Comparison of ENCODE assay signal across 24 mouse cellular contexts in genomic region chr16:23471551-23471950, GRCm38 (mm10). TPM values are rescaled to one million over a fixed set of nuclear protein-coding genes. Genes with fewer than 3 reads are reported as not detected.
DNase-seq lines count a peak whose midpoint lies in the region; ATAC-seq lines count a peak whose summit lies in the region.
"Had no signal": no experiment of that assay in that cellular context is flagged by ENCODE, and none has a peak within 500 bp of the region (broad histone marks: within the 10 kb centered on the region; RNA-seq: fewer than 3 reads in every experiment).

No protein-coding gene starts in this region.

- H3K9ac ChIP-seq in hindbrain, embryonic 13.5 days = no peak overlapping the region
- H3K9ac ChIP-seq: embryonic facial prominence, embryonic 13.5 days; embryonic facial prominence, embryonic 15.5 days; forebrain, embryonic 12.5 days had no signal

- H3K4me3 ChIP-seq in hindbrain, embryonic 13.5 days = no peak overlapping the region
- H3K4me3 ChIP-seq: embryonic facial prominence, embryonic 13.5 days; embryonic facial prominence, embryonic 15.5 days; erythroblast, embryonic 14.5 days; forebrain, embryonic 10.5 days; forebrain, embryonic 12.5 days had no signal

- no peak overlapping the region for H3K27ac ChIP-seq in hindbrain, embryonic 13.5 days
- H3K27ac ChIP-seq: embryonic facial prominence, embryonic 13.5 days; embryonic facial prominence, embryonic 15.5 days; forebrain, embryonic 10.5 days; forebrain, embryonic 12.5 days had no signal

- no peaks in the 10 kb centered on the region for H3K4me1 ChIP-seq in hindbrain, embryonic 13.5 days (replicated peaks)
- H3K4me1 ChIP-seq: embryonic facial prominence, embryonic 13.5 days; embryonic facial prominence, embryonic 15.5 days; forebrain, embryonic 10.5 days; forebrain, embryonic 12.5 days had no signal

- no peak for ATAC-seq in hindbrain, embryonic 13.5 days (ENCODE audit: low FRiP score)
- ATAC-seq: forebrain, embryonic 14.5 days; forebrain, embryonic 16.5 days had no signal

- peaks cover 39% of the 10 kb centered on the region for H3K36me3 ChIP-seq in hindbrain, embryonic 13.5 days
- H3K36me3 ChIP-seq: embryonic facial prominence, embryonic 13.5 days; embryonic facial prominence, embryonic 15.5 days; forebrain, embryonic 10.5 days had no signal

- H3K9me3 ChIP-seq in hindbrain, embryonic 13.5 days = no peaks in the 10 kb centered on the region
- H3K9me3 ChIP-seq: embryonic facial prominence, embryonic 13.5 days; embryonic facial prominence, embryonic 15.5 days; forebrain, embryonic 10.5 days; forebrain, embryonic 12.5 days had no signal

- 92% methylated on average over 6 of the region's 6 CpGs for WGBS in hindbrain, embryonic 13.5 days

- H3K4me2 ChIP-seq in hindbrain, embryonic 13.5 days = no peak overlapping the region
- H3K4me2 ChIP-seq: embryonic facial prominence, embryonic 13.5 days; embryonic facial prominence, embryonic 15.5 days; forebrain, embryonic 12.5 days had no signal

- DNase-seq in adrenal gland, adult 8-10 months = peak; percentile 76
- peak; percentile 51 for DNase-seq in adrenal gland, postnatal 10 days
- DNase-seq in adrenal gland, postnatal 25 days = peak; percentile 17
- no peak for DNase-seq in frontal cortex, postnatal 14 days (ENCODE audit: low spot score in 2 of 2)
- DNase-seq in kidney, postnatal 25 days = no peak
- DNase-seq: cerebellum, adult 11-12 months; cerebellum, adult 2 months; cerebellum, adult 9-11 months; cerebellum, postnatal 14 days; cerebellum, postnatal 36 days; embryo, embryonic 11 days had no signal

- no peaks in the 10 kb centered on the region for H3K27me3 ChIP-seq in hindbrain, embryonic 13.5 days
- H3K27me3 ChIP-seq: embryonic facial prominence, embryonic 13.5 days; embryonic facial prominence, embryonic 15.5 days; forebrain, embryonic 12.5 days had no signal

RNA-seq across cellular contexts. Expression of gene Rtp1, which starts 42.6 kb away (rescaled TPM):
- total RNA-seq in adrenal gland, adult 8-10 months (2022) = not detected
- total RNA-seq in adrenal gland, postnatal 10 days (2021) = not detected
- total RNA-seq in adrenal gland, postnatal 25 days (2021) = not detected in 2 replicates
- 0.10 and 0.12 TPM in 2 replicates for polyA plus RNA-seq in hindbrain, embryonic 13.5 days (2015; fragmentation: Nextera tagmentation; extraction: Ambion mirVana)
- total RNA-seq: common myeloid progenitor, adult 5-6 weeks; ES-E14; MEL had no signal
- polyA plus RNA-seq: C2C12; embryonic facial prominence, embryonic 11.5 days; erythroblast, embryonic 14.5 days; forebrain, embryonic 10.5 days; forebrain, embryonic 16.5 days had no signal

RNA-seq across cellular contexts. Expression of gene Rtp4, which starts 48.5 kb away (rescaled TPM):
- 10 to 100 TPM in 2 of 4 experiments, 1 to 10 TPM in 2; 8.4 to 11.8 (median 9.9) TPM for total RNA-seq in adrenal gland, adult 8-10 months (2022)
- 1 to 10 TPM; 4.6 to 7.2 TPM for total RNA-seq in adrenal gland, postnatal 10 days (2021)
- 9.7 and 15.2 TPM in 2 replicates for total RNA-seq in adrenal gland, postnatal 25 days (2021)
- polyA plus RNA-seq in hindbrain, embryonic 13.5 days (2015; fragmentation: Nextera tagmentation; extraction: Ambion mirVana) = 3.2 and 3.8 TPM in 2 replicates
- total RNA-seq: MEL had no signal

RNA-seq across cellular contexts. Expression of gene Masp1, which starts 49.1 kb away (rescaled TPM):
- total RNA-seq in adrenal gland, adult 8-10 months (2022) = 100 to 1,000 TPM in 2 of 4 experiments, 10 to 100 TPM in 1, 1 to 10 TPM in 1; 5.1 to 115 (median 61.8) TPM
- 10 to 100 TPM; 54.2 to 65.3 TPM for total RNA-seq in adrenal gland, postnatal 10 days (2021)
- 119 TPM in 2 replicates for total RNA-seq in adrenal gland, postnatal 25 days (2021)
- 31.3 and 36.9 TPM in 2 replicates for polyA plus RNA-seq in hindbrain, embryonic 13.5 days (2015; fragmentation: Nextera tagmentation; extraction: Ambion mirVana)
- total RNA-seq: common myeloid progenitor, adult 5-6 weeks; MEL had no signal
- polyA plus RNA-seq: erythroblast, embryonic 14.5 days had no signal

Comparison
In these comparisons a context has a peak if more than half of its experiments do, and no peak if none do; other contexts are left out.
1. DNase-seq: peak in adrenal gland, adult 8-10 months (single experiment), adrenal gland, postnatal 10 days (single experiment) and adrenal gland, postnatal 25 days (single experiment); none in frontal cortex, postnatal 14 days (0 of 2) and kidney, postnatal 25 days (0 of 2).